8 mouse cellular contexts compared by ENCODE assay signal in the genomic region with DNA sequence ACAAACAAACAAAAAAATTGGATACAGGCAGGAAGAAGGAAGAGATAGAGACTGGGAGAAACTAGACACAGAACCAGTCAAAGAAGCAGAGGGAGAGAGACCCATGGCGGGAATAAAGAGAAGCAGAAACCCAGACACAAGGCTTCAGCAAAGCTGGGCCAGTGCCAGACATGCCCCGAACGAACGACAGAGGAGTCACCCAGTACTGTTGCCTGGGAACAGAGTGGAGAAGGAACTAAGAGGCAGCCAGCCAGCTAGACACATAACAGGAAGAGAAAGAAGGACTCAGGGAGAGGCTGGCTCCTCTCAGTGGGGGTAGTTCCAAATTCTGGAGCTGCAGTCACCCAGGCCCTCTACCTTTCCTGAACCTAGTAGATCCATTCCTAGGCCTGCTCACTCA. TPM values are rescaled to one million over a fixed set of nuclear protein-coding genes. Genes with fewer than 3 reads are reported as not detected.
DNase-seq lines count a peak whose midpoint lies in the region; ATAC-seq and TF ChIP-seq lines count a peak whose summit lies in the region.

No protein-coding gene starts in this region.

- WGBS in kidney, embryonic 16.5 days = 28% methylated on average over 4 of the region's 4 CpGs
- WGBS in kidney, postnatal 0 days = 13% methylated on average over 4 of the region's 4 CpGs
- WGBS in limb, embryonic 12.5 days = 36% methylated on average over 4 of the region's 4 CpGs

- peak; percentile 49 for DNase-seq in kidney, adult 11 months
- DNase-seq in adrenal gland, adult 8-10 months = peak; percentile 62
- peak; percentile 84 to 88 for DNase-seq in heart, adult 18-20 months
- DNase-seq in kidney, postnatal 0 days (ENCODE audit: low spot score) = peak; percentile 80
- DNase-seq in right cerebral cortex, postnatal 36 days (ENCODE audit: low spot score in 2 of 2) = peak; percentile 85 to 87

- no peak overlapping the region for H3K9ac ChIP-seq in kidney, embryonic 16.5 days (replicated peaks; ENCODE audit: low read length)
- H3K9ac ChIP-seq in kidney, postnatal 0 days (ENCODE audit: low read depth, low read length) = no peak overlapping the region
- H3K9ac ChIP-seq in limb, embryonic 12.5 days (replicated peaks) = no peak overlapping the region

- no peaks in the 10 kb centered on the region for H3K9me3 ChIP-seq in kidney, embryonic 16.5 days (ENCODE audit: low read length)
- no peaks in the 10 kb centered on the region for H3K9me3 ChIP-seq in kidney, postnatal 0 days (replicated peaks; ENCODE audit: low read length)
- no peaks in the 10 kb centered on the region for H3K9me3 ChIP-seq in limb, embryonic 12.5 days

- peaks cover 8% of the 10 kb centered on the region; the same call in 1 of the 2 replicates for H3K4me1 ChIP-seq in kidney, embryonic 16.5 days (ENCODE audit: insufficient read depth, low read length)
- 0 out of 2 replicates have a peak, but pooled peaks cover 8% of the 10 kb centered on the region for H3K4me1 ChIP-seq in kidney, postnatal 0 days (replicated peaks; ENCODE audit: insufficient read depth, low read length)
- peaks cover 58% of the 10 kb centered on the region for H3K4me1 ChIP-seq in limb, embryonic 12.5 days (replicated peaks)

- H3K4me3 ChIP-seq in kidney, embryonic 16.5 days (ENCODE audit: low read length) = no peak overlapping the region
- no peak overlapping the region for H3K4me3 ChIP-seq in kidney, postnatal 0 days (replicated peaks; ENCODE audit: low read depth, low read length)
- H3K4me3 ChIP-seq in limb, embryonic 12.5 days (replicated peaks) = 0 out of 2 replicates have a peak overlapping the region, but pooled peaks have one; percentile 3

- H3K4me2 ChIP-seq in kidney, embryonic 16.5 days (replicated peaks; ENCODE audit: low read depth, low read length) = no peak overlapping the region
- H3K4me2 ChIP-seq in kidney, postnatal 0 days (ENCODE audit: low read length) = no peak overlapping the region
- no peak overlapping the region for H3K4me2 ChIP-seq in limb, embryonic 12.5 days

- H3K27ac ChIP-seq in kidney, embryonic 16.5 days (ENCODE audit: low read length) = no peak overlapping the region
- H3K27ac ChIP-seq in kidney, postnatal 0 days = no peak overlapping the region
- peak overlapping the region; percentile 92; the same call in 1 of the 2 replicates for H3K27ac ChIP-seq in limb, embryonic 12.5 days

- no peaks in the 10 kb centered on the region for H3K36me3 ChIP-seq in kidney, embryonic 16.5 days (ENCODE audit: insufficient read depth, low read length)
- no peaks in the 10 kb centered on the region for H3K36me3 ChIP-seq in kidney, postnatal 0 days (ENCODE audit: insufficient read depth, low read length)
- H3K36me3 ChIP-seq in limb, embryonic 12.5 days = no peaks in the 10 kb centered on the region

- no peak for TF ChIP-seq CTCF in kidney, postnatal 0 days (IDR thresholded peaks at IDR 0.05; ENCODE audit: low read depth)

- H3K27me3 ChIP-seq in kidney, embryonic 16.5 days (ENCODE audit: insufficient read depth, low read length) = no peaks in the 10 kb centered on the region
- no peaks in the 10 kb centered on the region for H3K27me3 ChIP-seq in kidney, postnatal 0 days (ENCODE audit: insufficient read depth, low read length)
- H3K27me3 ChIP-seq in limb, embryonic 12.5 days = no peaks in the 10 kb centered on the region

- ATAC-seq in kidney, embryonic 16.5 days (ENCODE audit: low FRiP score, low TSS enrichment) = no peak
- ATAC-seq in kidney, postnatal 0 days (replicated peaks; ENCODE audit: low FRiP score, low read depth) = no peak
- ATAC-seq in limb, embryonic 12.5 days (ENCODE audit: insufficient number of reproducible peaks, insufficient read depth, low FRiP score, low TSS enrichment, low read depth) = no peak
- no peak for ATAC-seq in erythroblast, adult 5-6 weeks (replicated peaks; ENCODE audit: low FRiP score, poor library complexity, severe bottlenecking)

RNA-seq across cellular contexts. Expression of a gene that starts 0.8 kb away (rescaled TPM):
- 1.5 and 1.6 TPM in 2 replicates for polyA plus RNA-seq in kidney, embryonic 16.5 days (2015; fragmentation: Nextera tagmentation; extraction: Ambion mirVana)
- total RNA-seq in adrenal gland, adult 8-10 months (2022) = under 1 TPM in 1 of 4 experiments, not detected in 3; 0.20 TPM
- not detected for total RNA-seq in heart, adult 18-20 months (2021)
- polyA plus RNA-seq in kidney, postnatal 0 days (2015; fragmentation: Nextera tagmentation; extraction: Ambion mirVana) = 0.11 TPM in 1 of 2 replicates, not detected in the other
- polyA plus RNA-seq in limb, embryonic 12.5 days (2016; fragmentation: Nextera tagmentation; extraction: Ambion mirVana) = 16.9 and 24.6 TPM in 2 replicates
- total RNA-seq in erythroblast, adult 5-6 weeks (2015; ENCODE audit: low replicate concordance) = not detected in 2 replicates
- total RNA-seq in erythroblast, adult 5-6 weeks (2017; ENCODE audit: low replicate concordance) = not detected in 2 replicates

RNA-seq across cellular contexts. Expression of a gene that starts 8.0 kb away (rescaled TPM):
- 1.6 and 2.0 TPM in 2 replicates for polyA plus RNA-seq in kidney, embryonic 16.5 days (2015; fragmentation: Nextera tagmentation; extraction: Ambion mirVana)
- total RNA-seq in adrenal gland, adult 8-10 months (2022) = 10 to 100 TPM; 14.3 to 24.8 (median 19.3) TPM
- 10 to 100 TPM in 1 of 2 experiments, 1 to 10 TPM in 1; 4.5 to 10.1 TPM for total RNA-seq in heart, adult 18-20 months (2021)
- 0.80 and 0.83 TPM in 2 replicates for polyA plus RNA-seq in kidney, postnatal 0 days (2015; fragmentation: Nextera tagmentation; extraction: Ambion mirVana)
- 11.8 and 12.3 TPM in 2 replicates for polyA plus RNA-seq in limb, embryonic 12.5 days (2016; fragmentation: Nextera tagmentation; extraction: Ambion mirVana)
- total RNA-seq in erythroblast, adult 5-6 weeks (2015; ENCODE audit: low replicate concordance) = not detected in 2 replicates
- total RNA-seq in erythroblast, adult 5-6 weeks (2017; ENCODE audit: low replicate concordance) = not detected in 2 replicates

RNA-seq across cellular contexts. Expression of a gene that starts 43.3 kb away (rescaled TPM):
- 0.33 and 0.84 TPM in 2 replicates for polyA plus RNA-seq in kidney, embryonic 16.5 days (2015; fragmentation: Nextera tagmentation; extraction: Ambion mirVana)
- 1 to 10 TPM in 2 of 4 experiments, under 1 TPM in 2; 0.87 to 1.2 (median 1.0) TPM for total RNA-seq in adrenal gland, adult 8-10 months (2022)
- under 1 TPM; 0.17 to 0.31 TPM for total RNA-seq in heart, adult 18-20 months (2021)
- 0.49 and 0.51 TPM in 2 replicates for polyA plus RNA-seq in kidney, postnatal 0 days (2015; fragmentation: Nextera tagmentation; extraction: Ambion mirVana)
- 1.5 and 1.8 TPM in 2 replicates for polyA plus RNA-seq in limb, embryonic 12.5 days (2016; fragmentation: Nextera tagmentation; extraction: Ambion mirVana)
- total RNA-seq in erythroblast, adult 5-6 weeks (2015; ENCODE audit: low replicate concordance) = 1.2 and 2.5 TPM in 2 replicates
- 0.56 and 1.9 TPM in 2 replicates for total RNA-seq in erythroblast, adult 5-6 weeks (2017; ENCODE audit: low replicate concordance)

Comparison
In these comparisons a context has a peak if more than half of its experiments do, and no peak if none do; other contexts are left out.
1. RNA of a gene that starts 8.0 kb away (total RNA-seq): 14.3 to 24.8 TPM in adrenal gland, adult 8-10 months and 4.5 to 10.1 TPM in heart, adult 18-20 months; not detected in erythroblast, adult 5-6 weeks; every median in the first group is over 4 times any median in the second.
2. Peak in every context shown above with its lines, with median percentiles within 50 percentile points of each other: DNase-seq.